Mouse (Mus musculus) spleen, postnatal 0 days (tissue): ENCODE results near the gene Rsl1d1. TPM values are rescaled to one million over a fixed set of nuclear protein-coding genes. Genes with fewer than 3 reads are reported as not detected.

ENCODE experiments used
- polyA plus RNA-seq: library from polyadenylated mRNA; unstranded; fragments of >200 nt; fragmentation: Nextera tagmentation; extraction: Ambion mirVana; gene quantifications from 2 replicates; pipeline ENCODE4 v1.2.1, GENCODE M21; 2015

Gene Rsl1d1
- polyA plus RNA-seq: 115 and 116 TPM in 2 replicates

DNA sequence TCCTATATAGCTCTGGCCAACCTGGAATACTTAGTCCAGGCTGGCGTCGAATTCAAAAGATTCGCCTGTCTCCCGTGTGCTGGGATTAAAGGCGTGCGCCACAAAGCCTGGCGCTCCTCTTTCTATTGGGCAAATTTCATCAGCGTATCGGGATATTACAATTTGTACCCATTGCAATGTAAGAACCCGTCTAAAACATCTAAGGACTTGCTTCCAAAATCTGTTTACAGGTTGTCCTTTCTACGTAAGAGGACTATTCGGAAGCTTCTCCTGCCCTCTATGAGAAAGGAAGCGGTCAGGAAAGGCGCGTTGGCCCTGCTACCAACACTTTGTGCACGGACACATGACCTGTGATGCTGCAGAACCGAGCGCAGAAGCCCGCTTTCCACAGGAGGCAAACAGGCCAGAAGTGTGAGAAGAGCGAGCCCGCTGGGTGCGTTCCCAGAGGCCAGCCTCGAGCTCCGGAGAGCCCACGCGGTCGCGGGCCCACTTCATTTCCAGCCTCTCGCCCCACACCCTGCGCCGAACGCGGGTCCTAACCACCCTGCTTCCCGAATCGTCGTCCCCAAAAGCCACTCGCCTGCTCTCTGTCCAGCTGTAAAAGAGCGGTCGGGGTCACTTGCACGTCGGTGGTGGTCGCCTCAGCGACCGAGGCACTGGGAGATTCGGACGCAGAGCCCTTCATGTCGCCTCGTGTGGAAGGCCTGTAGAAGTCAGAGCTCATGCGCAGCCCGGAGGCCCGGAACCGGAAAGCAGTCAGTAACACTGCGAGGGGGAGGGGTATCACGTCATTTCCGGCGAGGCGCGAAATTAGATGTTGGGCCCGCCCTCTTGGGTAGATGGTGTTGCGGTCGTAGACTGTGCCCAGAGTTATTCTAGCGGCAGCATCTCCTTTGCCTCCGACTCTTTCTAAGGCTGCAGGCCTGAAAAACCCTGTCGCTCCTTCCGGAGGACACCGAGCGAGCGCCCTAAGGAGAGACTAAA is at the start of gene Rsl1d1:
Gene Rsl1d1 (minus strand): TSS at position 761 of the 984 bp plus-strand sequence.

GRCm38 (mm10) chr16:11176208-11176883 is 26.8 kb downstream of the Rsl1d1 start, which contains the start of gene Zc3h7a:
Zc3h7a (minus strand) TSS chr16:11176393.

Other genes with a start within 250 kb of the Rsl1d1 start
- 8.1 and 11.7 TPM in 2 replicates for gene Snn, start 142.4 kb downstream of the Rsl1d1 start, polyA plus RNA-seq
- 39.5 and 51.1 TPM in 2 replicates for gene Litaf, start 137.2 kb downstream of the Rsl1d1 start, polyA plus RNA-seq
- gene Txndc11, start 68.7 kb downstream of the Rsl1d1 start, polyA plus RNA-seq: 19.1 and 19.5 TPM in 2 replicates
- gene Zc3h7a, start 26.9 kb downstream of the Rsl1d1 start, polyA plus RNA-seq: 43.4 and 53.2 TPM in 2 replicates
- 48.3 and 49.9 TPM in 2 replicates for gene Gspt1, start 51.0 kb upstream of the Rsl1d1 start, polyA plus RNA-seq
- gene Tnfrsf17, start 110.5 kb upstream of the Rsl1d1 start, polyA plus RNA-seq: not detected in 2 replicates
- gene Snx29, start 119.6 kb upstream of the Rsl1d1 start, polyA plus RNA-seq: 8.3 and 9.1 TPM in 2 replicates